Mouse (Mus musculus) myocyte (in vitro differentiated cells): Measurements from ENCODE around the gene Arl6ip6.

ENCODE experiments used
- MYOD1 ChIP-seq, 3 experiments: IDR thresholded peaks; one replicate each; pipeline ENCODE4 v1.6.1; 2011; ENCODE audit warnings: control low read depth in 2 of 3, low read depth in 2 of 3, mild to moderate bottlenecking in 2 of 3, moderate library complexity in 1 of 3; ENCODE audit not compliant: insufficient read length in 2 of 3, control insufficient read depth in 1 of 3
- POLR2A ChIP-seq: IDR thresholded peaks from one replicate; pipeline ENCODE4 v1.6.1; 2011; ENCODE audit warnings: low read depth, mild to moderate bottlenecking, control low read depth, moderate library complexity; ENCODE audit not compliant: insufficient read length
- POLR2AphosphoS2 ChIP-seq: IDR thresholded peaks from one replicate; pipeline ENCODE4 v1.6.1; 2011; ENCODE audit warnings: low read depth, control low read depth; ENCODE audit not compliant: insufficient read length
- REST ChIP-seq: IDR thresholded peaks from one replicate; pipeline ENCODE4 v1.6.1; 2011; ENCODE audit warnings: mild to moderate bottlenecking, control low read depth, moderate library complexity; ENCODE audit not compliant: insufficient read depth, insufficient read length
- USF1 ChIP-seq: IDR thresholded peaks from one replicate; pipeline ENCODE4 v1.6.1; 2011; ENCODE audit warnings: low read depth, mild to moderate bottlenecking, control low read depth, moderate library complexity

DNA sequence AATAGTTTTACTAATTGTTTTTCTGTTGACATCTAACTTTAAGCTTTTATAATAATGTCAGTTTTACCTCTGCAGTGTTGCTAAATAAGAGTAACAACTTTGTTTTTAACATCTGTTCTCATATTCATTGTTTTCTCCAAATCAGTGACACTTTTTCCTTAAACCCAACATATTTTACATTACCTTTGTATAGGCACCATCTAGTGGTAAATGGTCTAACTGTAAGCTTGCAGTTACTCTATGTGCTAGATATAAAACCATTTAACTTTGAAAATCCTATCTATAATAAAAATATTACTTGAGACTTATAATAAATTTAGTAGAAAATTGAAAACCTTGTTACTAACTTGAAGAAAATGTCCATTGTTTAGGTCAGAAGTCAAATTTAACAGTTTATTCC is 15.2 kb downstream of the Arl6ip6 start:
- TF ChIP-seq POLR2A, result no peak
- TF ChIP-seq POLR2AphosphoS2, result no peak
- TF ChIP-seq USF1, result no peak
- no peak for TF ChIP-seq MYOD1 (IDR thresholded peaks at IDR 0.05; ENCODE audit: control insufficient read depth in 1 of 3, insufficient read length in 2 of 3, low read depth in 2 of 3)
- TF ChIP-seq REST, result no peak
